Mouse (Mus musculus) MEL (cell line): Measurements from ENCODE around the gene Camk1d. TPM values are rescaled to one million over a fixed set of nuclear protein-coding genes. Genes with fewer than 3 reads are reported as not detected.

Experiments
- DNase-seq: peaks from one replicate; pipeline ENCODE4 v3.0.0; 2011; ENCODE audit warnings: low read depth, low spot score
- H3K27ac ChIP-seq: 2 replicates; pipeline ENCODE4 v1.5.1; 2012; ENCODE audit warnings: low read depth, mild to moderate bottlenecking, control low read depth, low read length, moderate library complexity; ENCODE audit not compliant: control insufficient read depth
- H3K27me3 ChIP-seq, 2 experiments: fragments of 150-350 bp in 1 of 2; sonication (generic) in 1 of 2; 2 replicates each; pipeline ENCODE4 v1.6.1; 2012; ENCODE audit warnings: low read length in 2 of 2, mild to moderate bottlenecking in 2 of 2, improper control_type of control experiment in 1 of 2, moderate library complexity in 1 of 2; ENCODE audit not compliant: insufficient read depth in 2 of 2, control insufficient read depth in 1 of 2
- H3K36me3 ChIP-seq, 2 experiments: 2 replicates each; pipeline ENCODE4 v1.6.1; 2012 to 2014; ENCODE audit warnings: low read length in 2 of 2, improper control_type of control experiment in 1 of 2, inconsistent platforms in 1 of 2, mild to moderate bottlenecking in 1 of 2; ENCODE audit not compliant: insufficient read depth in 2 of 2, control insufficient read depth in 1 of 2
- H3K4me1 ChIP-seq, 2 experiments: fragments of 150-350 bp in 1 of 2; sonication (generic) in 1 of 2; 2 replicates each; pipeline ENCODE4 v1.6.1; 2012; ENCODE audit warnings: low read length in 2 of 2, improper control_type of control experiment in 1 of 2, mild to moderate bottlenecking in 1 of 2; ENCODE audit not compliant: insufficient read depth in 2 of 2, control insufficient read depth in 1 of 2
- H3K4me3 ChIP-seq, 2 experiments: fragments of 150-350 bp in 1 of 2; sonication (generic) in 1 of 2; 2 replicates each; pipeline ENCODE4 v1.5.1; 2012; ENCODE audit warnings: low read depth in 2 of 2, low read length in 2 of 2, mild to moderate bottlenecking in 2 of 2, moderate library complexity in 2 of 2, control low read depth in 1 of 2, improper control_type of control experiment in 1 of 2; ENCODE audit not compliant: control insufficient read depth in 1 of 2, insufficient read depth in 1 of 2
- H3K79me2 ChIP-seq: 2 replicates; pipeline ENCODE4 v1.6.1; 2012; ENCODE audit warnings: mild to moderate bottlenecking, low read length, moderate library complexity; ENCODE audit not compliant: control insufficient read depth, poor library complexity, insufficient read depth
- H3K9ac ChIP-seq: 2 replicates; pipeline ENCODE4 v1.6.1; 2012; ENCODE audit warnings: low read depth, mild to moderate bottlenecking, control low read depth, low read length, moderate library complexity; ENCODE audit not compliant: control insufficient read depth, poor library complexity, severe bottlenecking
- H3K9me3 ChIP-seq: fragments of 150-350 bp; sonication (generic); replicated peaks from 2 replicates; pipeline ENCODE4 v1.6.1; 2012; ENCODE audit warnings: mild to moderate bottlenecking, low read length, improper control_type of control experiment, moderate library complexity; ENCODE audit not compliant: insufficient read depth
- CTCF ChIP-seq, 3 experiments: IDR thresholded peaks in 2 of 3; conservative IDR thresholded peaks in 1 of 3; 2 replicates each; pipeline ENCODE4 v1.5.1; 2011 to 2012; ENCODE audit warnings: low read length in 3 of 3, low read depth in 2 of 3, mild to moderate bottlenecking in 2 of 3, improper control_type of control experiment in 1 of 3, inconsistent platforms in 1 of 3, mixed read lengths in 1 of 3, moderate library complexity in 1 of 3; ENCODE audit not compliant: control insufficient read depth in 1 of 3, insufficient read depth in 1 of 3, poor library complexity in 1 of 3, severe bottlenecking in 1 of 3
- E2F4 ChIP-seq: IDR thresholded peaks from 2 replicates; pipeline ENCODE4 v1.6.1; 2011; ENCODE audit warnings: low read depth, low read length, improper control_type of control experiment, borderline replicate concordance
- ELF1 ChIP-seq: IDR thresholded peaks from 2 replicates; pipeline ENCODE4 v1.6.1; 2014; ENCODE audit warnings: low read depth, mild to moderate bottlenecking, inconsistent platforms, low read length, improper control_type of control experiment, moderate library complexity
- EP300 ChIP-seq, 2 experiments: IDR thresholded peaks; 2 replicates each; pipeline ENCODE4 v1.6.1; 2011; ENCODE audit warnings: improper control_type of control experiment in 2 of 2, low read length in 2 of 2, low read depth in 1 of 2, mild to moderate bottlenecking in 1 of 2
- ETS1 ChIP-seq: IDR thresholded peaks from 2 replicates; pipeline ENCODE4 v1.6.1; 2012; ENCODE audit warnings: low read depth, mild to moderate bottlenecking, inconsistent platforms, low read length, improper control_type of control experiment, moderate library complexity
- GABPA ChIP-seq: IDR thresholded peaks from 2 replicates; pipeline ENCODE4 v1.6.1; 2012; ENCODE audit warnings: low read depth, mild to moderate bottlenecking, inconsistent platforms, low read length, improper control_type of control experiment, moderate library complexity
- GATA1 ChIP-seq: IDR thresholded peaks from 2 replicates; pipeline ENCODE4 v1.6.1; 2011; ENCODE audit warnings: low read depth, low read length, improper control_type of control experiment
- JUND ChIP-seq: IDR thresholded peaks from 2 replicates; pipeline ENCODE4 v1.6.1; 2011; ENCODE audit warnings: low read depth, mild to moderate bottlenecking, improper control_type of control experiment, low read length
- MAZ ChIP-seq: IDR thresholded peaks from 2 replicates; pipeline ENCODE4 v1.6.1; 2012; ENCODE audit warnings: low read depth, mild to moderate bottlenecking, inconsistent platforms, low read length, improper control_type of control experiment
- MYB ChIP-seq: IDR thresholded peaks from 2 replicates; pipeline ENCODE4 v1.6.1; 2011; ENCODE audit warnings: mild to moderate bottlenecking, low read depth, low read length, improper control_type of control experiment
- POLR2AphosphoS2 ChIP-seq: IDR thresholded peaks from 2 replicates; pipeline ENCODE4 v1.6.1; 2011; ENCODE audit warnings: low read length, improper control_type of control experiment
- RCOR1 ChIP-seq: IDR thresholded peaks from 2 replicates; pipeline ENCODE4 v1.6.1; 2012; ENCODE audit warnings: low read depth, mild to moderate bottlenecking, inconsistent platforms, low read length, improper control_type of control experiment
- SIN3A ChIP-seq: IDR thresholded peaks from 2 replicates; pipeline ENCODE4 v1.6.1; 2012; ENCODE audit warnings: low read length, improper control_type of control experiment, inconsistent platforms
- SMC3 ChIP-seq: IDR thresholded peaks from 2 replicates; pipeline ENCODE4 v1.6.1; 2011; ENCODE audit warnings: low read depth, low read length, improper control_type of control experiment
- TAL1 ChIP-seq: IDR thresholded peaks from 2 replicates; pipeline ENCODE4 v1.6.1; 2012; ENCODE audit warnings: mild to moderate bottlenecking, inconsistent platforms, low read length, moderate library complexity, mixed read lengths
- TBP ChIP-seq: IDR thresholded peaks from 2 replicates; pipeline ENCODE4 v1.8.0; 2011; ENCODE audit warnings: low read depth, low read length, improper control_type of control experiment
- TCF12 ChIP-seq: IDR thresholded peaks from 2 replicates; pipeline ENCODE4 v1.6.1; 2014; ENCODE audit warnings: low read depth, mild to moderate bottlenecking, inconsistent platforms, low read length, improper control_type of control experiment, moderate library complexity
- USF1 ChIP-seq: IDR thresholded peaks from 2 replicates; pipeline ENCODE4 v1.6.1; 2014; ENCODE audit warnings: low read depth, mild to moderate bottlenecking, inconsistent platforms, low read length, improper control_type of control experiment, moderate library complexity
- USF2 ChIP-seq, 2 experiments: IDR thresholded peaks; 2 replicates each; pipeline ENCODE4 v1.6.1; 2011 to 2012; ENCODE audit warnings: improper control_type of control experiment in 2 of 2, low read length in 2 of 2, borderline replicate concordance in 1 of 2, inconsistent platforms in 1 of 2, low read depth in 1 of 2, mild to moderate bottlenecking in 1 of 2; ENCODE audit not compliant: insufficient read depth in 1 of 2
- ZMIZ1 ChIP-seq: IDR thresholded peaks from 2 replicates; pipeline ENCODE4 v1.6.1; 2012; ENCODE audit warnings: low read depth, mild to moderate bottlenecking, inconsistent platforms, low read length, improper control_type of control experiment, moderate library complexity
- polyA plus RNA-seq, 2 experiments: library from polyadenylated mRNA; stranded (reverse) in 1 of 2; unstranded in 1 of 2; fragments of >175 nt in 1 of 2; fragments of >200 nt in 1 of 2; gene quantifications; 2 replicates each; pipeline versions ENCODE4 v1.2.1 to v1.2.4; 2012; ENCODE audit warnings: low replicate concordance in 2 of 2, low read depth in 1 of 2; ENCODE audit not compliant: insufficient read length in 2 of 2, insufficient read depth in 1 of 2, missing spikeins in 1 of 2
- total RNA-seq: library from RNA; depleted of rRNA; stranded (reverse); fragments of 300-350 nt; gene quantifications from 2 replicates; pipeline ENCODE4 v1.2.3, GENCODE M21; 2012

Gene Camk1d
- total and polyA plus RNA-seq, 3 experiments = 2.9 to 4.4 TPM; not detected in 1

GRCm38 (mm10) chr2:5636801-5637742 is 77.2 kb downstream of the Camk1d start:
- DNase-seq = no peak
- H3K9ac ChIP-seq = no peak overlapping the region
- no peak overlapping the region for H3K27ac ChIP-seq
- no peaks in the 10 kb centered on the region for H3K79me2 ChIP-seq
- H3K4me3 ChIP-seq = no peak overlapping the region
- peaks cover under 1 to 4% of the 10 kb centered on the region in 2 experiments for H3K4me1 ChIP-seq
- no peaks in the 10 kb centered on the region for H3K9me3 ChIP-seq
- peaks cover 0 to 2% of the 10 kb centered on the region in 2 experiments; a peak in 2 of 4 replicates for H3K36me3 ChIP-seq
- no peak for TF ChIP-seq CTCF (IDR thresholded peaks at IDR 0.05 in 2 of 3, conservative IDR thresholded peaks at IDR 0.05 in 1 of 3; ENCODE audit: control insufficient read depth in 1 of 3, insufficient read depth in 1 of 3, low read depth in 2 of 3, low read length in 3 of 3, poor library complexity in 1 of 3, severe bottlenecking in 1 of 3)
- TF ChIP-seq ELF1 = no peak
- no peak for TF ChIP-seq JUND
- no peak for TF ChIP-seq ETS1
- no peak for TF ChIP-seq EP300 (IDR thresholded peaks at IDR 0.05; ENCODE audit: low read depth in 1 of 2, low read length in 2 of 2)
- TF ChIP-seq GABPA = no peak
- no peak for TF ChIP-seq MAZ
- no peak for TF ChIP-seq POLR2AphosphoS2
- TF ChIP-seq TBP = no peak
- no peak for TF ChIP-seq TCF12
- TF ChIP-seq RCOR1 = no peak
- no peak for TF ChIP-seq USF1
- TF ChIP-seq MYB = no peak
- no peak for TF ChIP-seq ZMIZ1
- TF ChIP-seq USF2 (IDR thresholded peaks at IDR 0.05; ENCODE audit: borderline replicate concordance in 1 of 2, insufficient read depth in 1 of 2, low read depth in 1 of 2, low read length in 2 of 2) = no peak
- H3K27me3 ChIP-seq = no peaks in the 10 kb centered on the region

- 0 out of 2 replicates have a peak overlapping the region, but pooled peaks have one; percentile 4 for H3K9ac ChIP-seq
- H3K4me3 ChIP-seq = peak overlapping the region; percentile 4 to 42
- TF ChIP-seq ZMIZ1 (no peak), TBP (no peak), EP300 (IDR thresholded peaks at IDR 0.05; ENCODE audit: low read depth in 1 of 2, low read length in 2 of 2) (peak; percentile 63 to 69), GABPA (no peak), ETS1 (0 out of 2 replicates have a peak, but pooled peaks have one; percentile 34), TAL1 (peak; percentile 62), SIN3A (0 out of 2 replicates have a peak, but pooled peaks have one; percentile 5), SMC3 (no peak), GATA1 (peak; percentile 67), TCF12 (peak; percentile 71; the same call in 1 of the 2 replicates), E2F4 (no peak)
- no peaks in the 10 kb centered on the region for H3K27me3 ChIP-seq
- peaks cover 1% of the 10 kb centered on the region; the same call in 1 of the 2 replicates for H3K79me2 ChIP-seq
- no peaks in the 10 kb centered on the region for H3K9me3 ChIP-seq
- H3K4me1 ChIP-seq = peaks cover 17 to 23% of the 10 kb centered on the region in 2 experiments
- DNase-seq = peak; percentile 33
- no peak overlapping the region for H3K27ac ChIP-seq
- H3K36me3 ChIP-seq = peaks cover 0 to 26% of the 10 kb centered on the region in 2 experiments; a peak in 2 of 4 replicates
Observed at GRCm38 (mm10) chr2:5632355-5632684, 82.0 kb downstream of the Camk1d start.
